Mouse (Mus musculus): ENCODE measurements around the gene Hoxc13.

DNA sequence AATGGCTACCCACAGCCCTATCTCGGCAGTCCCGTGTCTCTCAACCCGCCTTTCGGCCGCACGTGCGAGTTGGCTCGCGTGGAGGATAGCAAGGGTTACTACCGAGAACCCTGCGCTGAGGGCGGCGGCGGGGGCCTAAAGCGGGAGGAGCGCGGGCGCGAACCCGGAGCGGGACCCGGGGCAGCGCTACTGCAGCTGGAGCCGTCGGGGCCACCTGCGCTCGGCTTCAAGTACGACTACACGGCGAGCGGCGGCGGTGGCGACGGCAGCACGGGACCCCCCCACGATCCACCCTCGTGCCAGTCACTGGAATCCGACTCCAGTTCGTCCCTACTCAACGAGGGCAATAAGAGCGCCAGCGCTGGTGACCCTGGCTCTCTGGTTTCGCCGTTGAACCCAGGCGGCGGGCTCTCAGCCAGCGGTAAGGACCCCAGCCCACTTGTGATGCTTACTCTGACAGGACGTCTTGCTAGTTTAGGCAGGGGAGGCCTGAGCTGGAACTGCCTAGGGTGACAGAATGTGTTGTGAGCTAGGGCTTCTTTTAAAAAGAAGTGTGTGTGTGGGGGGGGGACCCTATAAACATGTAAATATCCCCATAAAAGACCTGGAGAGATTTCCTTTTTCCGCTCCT is 16.2 kb downstream of the Hoxc13 start:
- TF ChIP-seq POLR2A (IDR thresholded peaks at IDR 0.05; ENCODE audit: borderline replicate concordance, insufficient read depth, low read length) (no peak), CTCF (IDR thresholded peaks at IDR 0.05; ENCODE audit: borderline replicate concordance, insufficient read depth, low read depth, low read length) (no peak)

Data from cerebellum, adult 2 months (tissue).